Mouse (Mus musculus): ENCODE measurements around the gene Chchd1. TPM values are rescaled to one million over a fixed set of nuclear protein-coding genes. Genes with fewer than 3 reads are reported as not detected.

The Chchd1 gene
- 100 to 1,000 TPM; 122 to 140 (median 126) TPM for total RNA-seq (2022)

DNA sequence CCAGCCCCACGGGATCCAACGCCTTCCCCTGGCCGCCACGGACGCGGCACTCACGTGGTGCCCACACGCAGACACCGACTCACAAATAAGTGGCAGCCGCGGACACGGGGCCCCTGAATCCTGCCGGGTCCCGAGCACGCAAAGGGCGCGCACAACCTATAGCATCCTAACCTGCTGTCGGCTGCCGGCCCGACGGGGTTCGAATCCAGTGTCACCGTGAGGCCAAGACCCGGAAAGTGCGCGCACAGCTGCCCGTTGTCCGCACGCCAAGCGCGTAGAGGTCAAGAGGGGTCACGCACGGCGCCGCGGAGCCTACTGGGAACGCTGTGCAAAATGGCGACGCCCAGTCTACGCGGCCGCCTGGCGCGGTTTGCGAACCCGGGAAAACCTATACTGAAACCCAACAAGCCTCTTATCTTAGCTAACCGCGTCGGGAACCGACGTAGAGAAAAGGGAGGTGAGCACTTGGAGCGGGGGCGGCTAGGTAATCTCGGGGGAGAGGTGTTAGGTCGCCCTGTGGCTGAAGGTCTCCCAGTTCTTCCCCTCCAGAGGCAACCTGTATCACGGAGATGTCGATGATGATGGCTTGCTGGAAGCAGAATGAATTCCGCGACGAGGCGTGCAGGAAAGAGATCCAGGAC is at the start of gene Chchd1:
Gene Chchd1 (plus strand): TSS at position 266 of the 641 bp plus-strand sequence.
- DNase-seq (ENCODE audit: low spot score in 2 of 2): peak; percentile 85 to 89

DNA sequence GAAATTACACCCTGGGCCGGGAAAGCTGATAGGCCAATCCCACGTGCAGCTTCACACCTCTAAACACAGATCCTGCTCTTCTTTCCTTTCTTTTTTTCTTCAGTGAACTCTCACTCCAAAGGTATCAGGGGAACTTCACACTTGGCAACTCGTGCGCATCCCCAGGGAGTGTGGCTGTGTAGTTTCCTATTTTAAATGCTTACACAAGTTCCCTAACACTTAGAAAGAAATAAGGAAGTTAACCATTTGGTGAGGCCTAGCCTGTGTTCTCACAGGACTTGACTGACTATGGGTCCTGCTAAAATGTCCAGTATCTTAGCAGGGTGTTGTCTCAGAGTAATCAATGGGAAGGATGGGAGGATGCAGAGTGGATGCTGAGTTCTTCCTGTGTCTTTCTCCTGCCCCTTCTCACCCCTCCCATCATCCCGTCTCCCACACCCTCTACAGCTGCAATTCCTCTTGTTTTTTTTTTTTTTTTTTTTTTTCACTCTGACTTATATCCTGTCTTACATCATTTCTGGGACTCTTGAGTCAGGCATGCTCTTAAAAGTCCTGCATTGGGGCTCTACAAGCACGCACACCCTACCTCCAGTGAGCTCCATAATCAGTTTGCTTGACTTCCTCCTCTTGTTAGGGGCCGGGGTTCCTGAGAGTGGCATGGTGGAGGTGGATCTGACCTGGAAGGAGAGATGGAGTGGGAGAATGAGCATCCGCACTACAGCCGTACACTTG is 48.0 kb upstream of the Chchd1 start:
- DNase-seq (ENCODE audit: low spot score in 2 of 2): no peak

DNA sequence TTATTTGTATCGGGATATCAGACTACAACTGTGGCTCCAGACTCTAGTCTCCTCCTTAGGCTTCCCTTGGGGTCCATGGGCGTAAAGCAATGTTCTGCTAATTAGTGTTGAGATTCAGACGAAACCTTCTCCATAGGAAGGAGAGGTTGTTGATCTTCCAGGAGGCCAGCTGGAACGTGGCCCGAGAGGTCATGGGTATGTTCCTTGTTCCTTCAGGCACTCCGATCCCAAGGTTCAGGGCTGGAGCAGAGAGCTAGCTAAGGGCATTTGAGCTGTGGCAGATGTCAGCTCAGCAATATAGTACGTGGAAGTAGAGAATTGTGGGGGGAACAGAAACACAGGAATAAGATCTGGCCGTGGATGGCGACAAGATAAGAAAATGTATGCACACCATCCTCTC is 47.1 kb upstream of the Chchd1 start:
- DNase-seq (ENCODE audit: low spot score in 2 of 2): peak in 1 of 2 experiments; percentile 80

DNA sequence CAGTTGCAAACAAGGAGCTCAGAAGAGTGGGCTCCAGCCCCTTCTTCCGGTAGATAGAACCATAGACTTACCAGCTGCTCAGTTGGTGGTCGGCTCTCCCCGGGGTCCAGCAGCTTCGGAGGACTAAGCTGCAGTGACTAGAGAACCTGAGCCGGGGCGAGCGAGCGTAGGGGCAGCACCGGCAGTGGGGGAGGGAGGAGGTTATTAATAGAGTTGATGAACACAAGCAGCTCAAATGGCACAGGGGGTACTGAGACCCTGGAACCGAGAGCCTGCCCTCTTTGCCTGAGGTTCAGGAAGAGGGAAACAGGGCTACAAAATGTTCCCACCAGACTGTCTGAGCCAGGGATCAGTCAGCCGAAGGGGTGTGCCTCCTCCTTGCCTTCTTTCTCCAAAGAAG is 46.4 kb upstream of the Chchd1 start, which contains the start of gene Myoz1:
Gene Myoz1 (minus strand): TSS at position 180 of the 400 bp plus-strand sequence.
- DNase-seq (ENCODE audit: low spot score in 2 of 2): peak in 1 of 2 experiments; percentile 75

DNA sequence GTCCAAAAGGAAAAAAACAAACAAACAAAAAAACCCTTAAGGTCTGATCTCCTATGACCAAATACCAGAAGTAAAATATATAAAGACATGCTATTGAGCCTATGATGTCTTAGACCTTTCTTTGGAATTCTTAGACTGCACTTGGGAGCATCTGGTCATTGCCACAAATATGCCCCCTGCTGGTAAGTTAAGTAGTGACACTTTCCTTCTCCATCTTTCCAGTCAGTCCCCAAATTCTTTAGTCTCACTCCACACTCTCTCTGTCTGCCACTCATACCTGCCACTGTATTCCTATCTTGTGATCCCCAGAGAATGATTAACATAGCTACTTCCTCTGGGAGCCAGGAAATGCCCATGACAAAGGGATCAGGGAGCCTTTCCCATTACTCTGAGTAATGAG is 44.5 kb upstream of the Chchd1 start:
- no peak for DNase-seq (ENCODE audit: low spot score in 2 of 2)

DNA sequence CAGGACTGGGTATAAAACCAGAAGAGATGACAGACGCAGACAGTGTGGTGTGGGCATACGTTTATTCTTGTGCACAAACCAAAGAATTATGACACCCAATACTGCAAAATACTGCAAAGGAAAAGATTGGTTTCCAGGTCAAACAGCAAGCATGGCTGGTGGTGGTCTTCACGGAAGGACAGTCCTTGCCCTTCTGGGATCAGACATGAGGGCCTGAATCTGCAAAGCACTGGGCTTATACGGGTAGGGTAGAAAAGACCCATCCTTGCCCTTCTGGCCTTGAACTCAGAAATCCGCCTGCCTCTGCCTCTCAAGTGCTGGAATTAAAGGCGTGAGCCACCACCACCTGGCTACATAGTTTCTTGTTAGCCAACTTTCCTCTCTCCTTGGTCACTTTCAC is 43.9 kb upstream of the Chchd1 start:
- no peak for DNase-seq (ENCODE audit: low spot score in 2 of 2)

DNA sequence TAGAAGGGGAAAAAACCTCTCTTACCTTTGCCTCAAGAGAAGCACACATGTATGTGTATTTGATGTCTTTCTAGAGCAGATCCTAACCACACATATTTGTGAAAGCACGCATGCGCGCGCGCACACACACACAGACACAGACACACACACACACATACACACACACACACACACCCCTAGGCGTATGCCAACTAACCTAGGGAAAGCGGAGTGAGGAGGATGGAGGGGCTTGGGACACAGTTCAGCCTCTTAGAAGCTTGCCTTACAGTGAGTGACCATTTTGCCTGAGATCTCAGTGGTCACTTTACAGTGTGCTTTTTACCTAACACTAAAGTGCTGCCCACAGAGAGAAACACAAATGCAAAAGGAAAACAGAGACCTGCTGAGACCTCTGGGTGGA is 43.1 kb upstream of the Chchd1 start:
- DNase-seq (ENCODE audit: low spot score in 2 of 2): no peak

DNA sequence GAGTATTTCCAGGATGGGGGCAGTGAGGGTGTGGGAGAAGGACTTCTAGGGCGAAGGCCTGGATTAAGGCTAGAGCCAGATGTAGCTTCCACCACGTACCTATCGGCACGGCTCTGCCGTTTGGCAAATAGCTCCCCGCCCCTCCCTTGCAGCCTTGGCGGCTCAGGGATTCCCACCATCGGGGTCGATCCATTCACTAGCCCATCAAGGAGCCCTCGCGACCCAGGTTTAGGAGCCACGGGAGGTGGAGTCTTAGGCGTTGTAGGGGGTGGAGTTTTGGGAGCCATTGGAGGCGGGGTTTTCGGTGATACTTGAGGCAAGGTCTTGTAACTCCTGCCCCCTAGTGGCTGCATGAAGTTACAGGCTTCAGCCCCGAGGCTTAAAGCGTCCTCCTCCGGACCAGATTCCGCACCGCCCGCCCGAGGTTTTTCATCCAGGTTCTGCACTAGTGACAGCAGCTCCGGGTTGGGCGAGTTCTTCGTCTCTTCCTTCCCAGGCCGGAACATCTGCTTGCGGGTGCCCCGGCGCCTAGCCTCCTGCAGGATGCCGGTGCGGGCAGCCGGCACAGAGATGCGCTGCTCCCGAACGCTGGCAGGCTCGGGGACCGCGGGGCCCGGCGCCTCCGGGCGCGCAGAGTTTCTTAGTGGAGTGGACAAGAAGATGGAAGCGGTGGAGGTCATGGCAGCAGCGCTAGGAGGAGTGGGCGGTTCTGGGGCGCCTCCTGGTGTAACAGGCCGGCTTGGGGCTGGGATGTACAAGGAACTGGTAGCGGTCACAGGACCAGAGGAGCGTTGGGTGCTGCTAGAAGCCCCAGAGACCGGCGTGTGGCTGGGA is 41.8 kb upstream of the Chchd1 start:
- peak; percentile 92 to 94 for DNase-seq (ENCODE audit: low spot score in 2 of 2)

DNA sequence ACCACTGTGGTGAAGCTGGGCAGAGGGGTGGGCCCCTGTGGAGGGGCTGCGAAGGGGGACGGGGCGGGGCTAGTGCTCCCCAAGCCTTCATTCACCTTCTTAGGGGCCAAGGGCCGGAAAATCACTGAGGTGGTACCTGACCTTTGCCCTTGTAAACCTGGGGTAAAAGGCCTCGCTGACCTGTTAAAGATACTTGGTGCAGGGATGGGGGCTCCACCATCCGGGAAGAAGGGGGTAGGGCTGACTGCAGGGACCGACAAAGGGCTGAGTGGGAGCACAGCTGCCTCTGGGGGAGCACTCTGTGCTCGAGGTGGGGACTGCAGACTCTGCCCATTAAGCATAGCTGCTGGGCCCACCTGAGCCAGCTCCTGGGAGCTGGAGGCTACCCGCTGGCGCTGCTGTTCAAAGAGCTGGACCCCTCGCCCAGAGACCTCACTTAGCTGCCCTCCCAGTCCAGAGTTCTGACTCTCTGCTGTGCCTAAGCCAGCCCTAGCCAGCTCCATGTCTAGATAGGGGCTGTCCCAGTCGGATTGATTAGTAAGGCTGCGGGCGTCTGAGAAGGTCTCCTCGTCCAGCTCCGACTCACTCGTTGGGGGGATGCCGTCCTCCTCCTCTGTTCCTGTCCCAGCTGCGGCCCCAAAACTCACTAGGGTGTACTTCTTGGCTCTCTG is 41.0 kb upstream of the Chchd1 start:
- DNase-seq (ENCODE audit: low spot score in 2 of 2): no peak

DNA sequence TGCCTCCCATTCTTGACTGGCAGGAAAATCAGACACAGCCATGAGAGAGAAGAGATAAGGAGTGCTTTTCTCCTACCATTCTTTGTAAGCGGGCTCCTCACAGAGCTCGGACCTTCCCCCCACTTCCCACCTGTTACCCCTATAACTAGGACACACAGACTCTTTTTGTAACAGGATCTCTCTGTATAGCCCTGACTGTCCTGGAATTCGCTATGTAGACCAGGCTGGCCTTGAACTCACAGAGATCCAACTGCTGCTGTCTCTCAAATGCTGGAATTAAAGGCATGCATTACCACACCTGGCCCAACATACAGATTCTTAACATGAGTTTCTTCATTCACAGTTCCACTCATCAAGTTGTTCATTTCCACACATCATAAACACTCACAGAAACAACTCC is 40.1 kb upstream of the Chchd1 start:
- no peak for DNase-seq (ENCODE audit: low spot score in 2 of 2)

DNA sequence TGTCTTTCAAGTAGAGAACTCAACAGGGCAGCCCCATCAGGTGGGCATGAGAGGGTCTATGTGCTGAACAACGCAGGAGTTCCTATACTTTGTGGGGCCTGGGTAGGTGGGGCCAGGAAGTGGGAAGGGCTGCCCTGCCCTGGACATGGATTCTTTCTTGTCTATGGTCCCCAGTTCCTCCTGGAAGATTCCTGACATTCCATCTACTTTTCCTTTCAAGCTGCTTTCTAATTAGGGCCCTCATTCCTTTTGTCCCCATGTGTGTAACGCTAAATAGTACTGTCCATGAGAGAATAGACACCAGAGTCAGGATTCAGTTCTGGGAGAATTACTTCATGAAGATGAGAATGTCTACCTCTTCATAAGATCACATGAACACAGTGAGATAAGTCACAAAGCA is 39.2 kb upstream of the Chchd1 start:
- no peak for DNase-seq (ENCODE audit: low spot score in 2 of 2)

DNA sequence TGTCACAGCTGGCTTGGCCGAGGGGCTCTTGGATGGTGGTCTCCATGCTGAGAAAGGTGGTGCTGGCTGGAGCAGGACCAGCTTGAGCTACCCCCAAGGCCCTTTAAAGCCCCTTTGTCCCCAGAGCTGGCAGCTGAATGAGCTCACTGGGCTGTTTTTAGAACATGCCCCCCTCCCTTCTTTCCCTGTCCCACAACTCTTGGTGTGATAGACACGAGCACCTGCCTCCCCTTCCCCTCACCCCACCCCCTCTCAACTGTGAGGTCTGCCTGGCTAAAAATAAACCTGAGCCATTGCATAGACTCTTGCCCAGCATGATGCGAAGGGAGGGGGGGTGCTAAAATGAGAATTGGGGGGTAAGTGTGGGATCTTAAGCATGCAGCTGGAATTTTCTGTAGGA is 38.4 kb upstream of the Chchd1 start:
- DNase-seq (ENCODE audit: low spot score in 2 of 2): peak in 1 of 2 experiments; percentile 45

DNA sequence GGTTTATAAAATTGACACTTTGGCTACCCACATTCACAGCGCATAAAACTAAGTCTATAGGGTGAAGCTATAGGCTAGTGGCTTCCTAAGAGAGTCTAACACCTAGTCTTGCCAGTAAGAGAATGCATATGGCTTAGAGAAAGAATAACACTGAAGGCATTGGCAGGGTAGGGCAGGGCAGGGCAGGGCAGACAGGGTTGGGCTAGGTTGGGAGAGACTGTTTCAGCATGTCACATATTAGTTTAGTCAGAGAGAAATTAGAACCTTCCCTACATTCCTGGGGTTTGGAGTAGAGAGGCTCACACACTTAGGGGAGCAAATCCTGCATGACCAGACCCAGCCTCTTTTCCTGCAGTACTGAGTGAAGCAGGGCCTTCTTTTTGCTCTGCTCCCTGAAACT is 35.3 kb upstream of the Chchd1 start:
- DNase-seq (ENCODE audit: low spot score in 2 of 2): no peak

DNA sequence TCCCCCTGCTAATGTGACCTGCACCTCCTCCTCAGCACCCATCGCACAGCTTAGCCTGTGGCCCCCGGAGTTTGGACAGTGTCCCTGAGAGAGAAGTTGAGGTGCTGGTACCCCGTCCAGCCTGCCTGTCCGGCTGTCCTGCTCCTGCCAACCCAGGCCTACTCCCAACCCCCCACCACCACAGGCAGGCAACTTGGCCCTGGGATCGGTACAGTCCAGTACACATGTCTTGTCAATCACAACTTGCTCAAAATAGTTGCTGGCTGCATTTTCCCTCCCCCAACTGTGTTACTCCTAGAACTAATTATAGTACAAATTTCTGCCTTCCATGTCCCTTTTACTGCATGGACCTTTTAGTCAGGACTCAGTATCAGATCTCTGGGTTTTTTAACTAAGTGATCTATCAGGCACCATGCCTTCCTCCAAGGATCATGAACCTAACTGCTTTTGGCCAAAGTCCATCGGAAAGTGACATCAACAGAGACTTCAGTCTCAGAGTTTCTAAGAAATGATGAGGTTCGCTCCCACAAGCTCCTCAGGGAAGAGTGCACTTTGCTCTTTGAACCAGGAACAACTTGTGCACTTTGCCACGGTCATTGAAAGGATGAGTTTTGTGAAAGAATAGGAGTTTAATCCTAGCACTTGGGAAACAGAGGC is 34.5 kb upstream of the Chchd1 start, which contains the start of gene Synpo2l:
Gene Synpo2l (minus strand): TSS at position 201 of the 657 bp plus-strand sequence.
- DNase-seq (ENCODE audit: low spot score in 2 of 2): peak; percentile 71 to 83

DNA sequence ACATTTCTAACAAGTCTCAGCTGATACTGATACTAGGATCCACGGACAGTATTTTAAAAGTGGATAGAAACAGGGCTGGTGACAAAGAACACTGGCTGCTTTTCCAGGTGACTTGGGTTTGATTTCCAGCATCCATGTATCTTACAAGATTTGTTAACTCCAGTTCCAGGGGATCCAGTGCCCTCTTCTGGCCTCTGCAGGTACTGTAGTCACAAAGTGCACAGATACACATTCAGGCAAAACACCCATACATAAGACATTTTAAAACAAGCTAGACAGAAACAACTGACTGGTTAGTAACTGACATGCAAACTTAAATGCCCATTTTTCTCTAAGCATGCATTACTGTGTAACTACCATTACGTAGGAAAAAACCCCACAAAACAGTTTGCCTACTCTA is 29.8 kb upstream of the Chchd1 start:
- no peak for DNase-seq (ENCODE audit: low spot score in 2 of 2)

DNA sequence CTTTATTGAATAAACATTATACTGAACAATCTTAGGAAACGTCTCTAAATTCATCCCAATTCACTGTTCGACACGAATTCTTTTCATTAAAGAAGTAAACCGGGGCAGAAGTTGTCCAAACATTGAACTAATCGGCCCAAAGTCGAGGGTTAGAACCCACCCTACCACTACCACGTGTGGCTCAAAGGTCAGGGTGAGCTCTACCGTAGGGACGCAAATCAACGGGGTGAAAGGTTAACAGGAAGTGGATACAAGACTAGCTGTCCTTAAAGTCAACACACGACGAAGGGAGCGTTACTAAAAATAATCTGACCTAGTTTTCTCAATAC is 29.1 kb upstream of the Chchd1 start:
- DNase-seq (ENCODE audit: low spot score in 2 of 2): no peak

DNA sequence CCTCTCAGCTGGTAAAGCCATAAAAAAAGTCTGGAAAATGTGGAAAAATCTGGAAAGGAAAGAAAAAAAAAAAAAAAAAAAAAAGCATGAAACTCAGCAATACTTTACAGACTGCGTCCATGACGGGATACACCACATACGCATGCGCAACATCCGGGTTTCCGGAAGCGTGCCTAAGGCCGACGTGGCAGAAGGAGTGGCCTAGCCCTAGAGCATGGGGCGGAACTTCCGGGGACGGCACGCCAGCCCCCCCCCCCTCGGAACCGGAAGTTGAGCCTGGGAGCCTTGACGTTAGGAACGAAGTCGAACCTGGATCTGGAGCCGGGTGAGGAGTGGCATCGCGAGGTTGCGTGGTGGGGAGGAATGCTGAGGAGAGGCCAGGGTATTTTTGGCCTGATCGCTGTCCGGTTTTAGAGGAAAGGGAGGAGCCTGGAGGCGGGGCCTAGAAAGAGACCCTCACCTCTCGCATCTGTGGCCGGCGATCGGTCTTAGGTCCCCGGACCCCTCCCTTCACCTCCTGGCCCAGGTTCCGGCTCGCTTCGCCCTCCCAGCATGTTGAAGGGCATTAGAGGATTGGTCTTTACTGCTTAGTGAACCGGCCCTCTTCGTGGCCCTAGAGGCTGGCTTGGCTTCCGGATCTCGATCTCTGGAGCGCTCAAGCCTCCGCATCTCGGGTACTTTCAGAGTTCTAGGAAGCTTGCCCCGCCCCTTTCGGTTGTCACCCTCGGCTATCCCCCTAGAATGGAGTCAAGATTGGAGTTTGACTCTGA is 28.6 kb upstream of the Chchd1 start, which contains the start of gene Sec24c:
Gene Sec24c (plus strand): TSS at position 245 of the 770 bp plus-strand sequence.
- peak; percentile 78 to 91 for DNase-seq (ENCODE audit: low spot score in 2 of 2)

DNA sequence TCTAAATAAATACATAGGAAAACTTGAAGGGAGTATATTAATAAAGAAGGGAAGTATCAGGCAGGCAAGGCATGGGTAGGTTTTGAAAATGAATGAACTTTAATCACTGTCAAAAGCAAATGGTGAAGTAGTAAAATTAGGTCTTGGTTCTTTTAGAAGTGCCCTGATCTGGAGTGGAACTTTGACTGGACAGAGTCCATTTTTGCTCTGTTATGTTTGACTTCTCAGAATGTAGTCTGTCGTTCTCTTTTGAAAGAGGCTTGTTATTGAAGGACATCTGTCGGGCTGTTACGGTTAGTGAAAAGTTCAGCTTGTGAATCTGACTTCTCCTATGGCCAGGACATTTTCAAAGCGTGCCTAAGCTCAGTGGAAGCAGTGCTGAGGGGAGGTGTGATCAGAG is 24.9 kb upstream of the Chchd1 start:
- no peak for DNase-seq (ENCODE audit: low spot score in 2 of 2)

DNA sequence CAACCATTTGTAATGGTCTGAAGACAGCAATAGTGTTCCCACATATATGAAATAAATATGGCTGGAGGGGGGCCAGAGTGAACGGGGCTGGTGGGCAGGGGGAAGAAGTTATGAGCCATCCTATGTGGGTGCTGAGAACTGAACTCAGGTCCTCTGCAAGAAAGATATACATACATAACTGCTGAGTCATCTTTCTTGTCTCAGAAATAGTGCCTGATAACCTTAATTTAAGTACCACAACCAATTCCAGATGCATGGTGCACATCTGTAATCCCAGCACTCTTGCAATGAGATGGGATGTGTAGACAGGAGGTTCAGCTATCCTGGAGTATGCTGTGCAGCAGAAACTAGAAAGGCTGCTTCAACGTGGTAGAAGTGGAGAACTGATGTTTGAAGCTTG is 21.1 kb upstream of the Chchd1 start:
- no peak for DNase-seq (ENCODE audit: low spot score in 2 of 2)

DNA sequence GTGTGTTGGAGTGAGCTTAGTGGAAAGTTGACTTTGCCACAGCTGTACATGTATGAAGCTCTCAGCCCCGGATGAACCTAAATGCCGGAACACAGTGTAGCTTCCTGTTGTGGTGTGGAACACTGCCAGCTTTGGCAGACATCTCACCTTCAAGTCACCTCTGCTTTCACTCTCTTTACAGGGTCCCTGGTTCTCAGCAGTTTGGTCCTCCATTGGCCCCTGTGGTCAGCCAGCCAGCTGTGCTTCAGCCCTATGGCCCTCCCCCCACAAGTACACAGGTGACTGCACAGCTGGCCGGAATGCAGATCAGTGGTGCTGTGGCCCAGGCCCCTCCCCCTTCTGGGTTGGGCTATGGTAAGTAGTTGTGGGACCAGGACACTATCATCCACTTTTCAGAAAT is 20.3 kb upstream of the Chchd1 start:
- DNase-seq (ENCODE audit: low spot score in 2 of 2): no peak

All from gastrocnemius, adult 8-10 months (tissue).